Mouse (Mus musculus) retina, postnatal 7 days (tissue): ENCODE results near the gene Garem2.

Experiments used
- DNase-seq: peaks from one replicate; pipeline ENCODE4 v3.0.0-alpha.2; 2012; ENCODE audit warnings: low read depth, low spot score

Gene Garem2

DNA sequence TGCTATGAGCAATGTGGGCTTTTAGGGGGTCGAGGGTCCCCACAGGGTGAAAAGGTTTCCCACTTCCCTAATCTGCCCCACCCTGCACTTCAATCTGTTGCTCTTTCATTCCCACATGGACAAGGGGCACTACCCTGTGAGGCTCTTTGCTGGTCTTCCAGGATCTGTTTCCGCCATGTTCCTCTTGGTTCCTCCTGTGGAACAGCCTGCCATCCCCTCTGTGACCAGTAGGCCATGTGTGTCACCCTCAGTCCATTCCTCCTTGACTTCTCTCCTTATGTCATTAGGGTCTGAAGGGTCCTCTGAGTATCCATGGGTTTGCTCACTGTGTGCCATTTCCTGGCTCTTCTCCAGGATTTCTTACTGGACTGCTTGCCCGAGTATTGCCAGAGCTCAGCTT, 6.8 kb downstream of the Garem2 start:
- no peak for DNase-seq

DNA sequence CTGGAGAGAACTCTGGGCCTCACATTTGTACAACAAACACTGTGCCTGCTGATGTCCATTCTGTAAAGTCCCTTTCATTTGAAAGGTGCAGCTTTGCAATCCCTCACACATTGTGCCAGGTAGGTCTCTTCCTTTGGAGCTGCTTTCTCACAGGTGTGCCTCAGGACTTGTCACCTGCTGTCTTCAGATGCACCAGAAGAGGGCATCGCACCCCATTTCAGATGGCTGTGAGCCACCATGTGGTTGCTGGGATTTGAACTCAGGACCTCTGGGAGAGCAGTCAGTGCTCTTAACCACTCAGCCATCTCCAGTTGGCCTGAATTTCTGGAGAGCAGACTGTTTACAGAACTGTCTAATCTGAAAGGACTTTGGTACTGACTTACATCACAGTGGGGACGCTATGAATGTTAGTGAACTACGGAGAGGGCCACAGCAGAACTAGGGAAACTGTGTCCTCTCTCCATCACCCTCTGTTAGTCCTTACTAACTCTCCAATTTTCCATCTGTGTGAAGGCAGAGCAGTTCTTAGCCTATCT, 7.6 kb downstream of the Garem2 start:
- DNase-seq: no peak

GRCm38 (mm10) chr5:30113881-30114760, 9.2 kb downstream of the Garem2 start:
- peak; percentile 77 for DNase-seq

DNA sequence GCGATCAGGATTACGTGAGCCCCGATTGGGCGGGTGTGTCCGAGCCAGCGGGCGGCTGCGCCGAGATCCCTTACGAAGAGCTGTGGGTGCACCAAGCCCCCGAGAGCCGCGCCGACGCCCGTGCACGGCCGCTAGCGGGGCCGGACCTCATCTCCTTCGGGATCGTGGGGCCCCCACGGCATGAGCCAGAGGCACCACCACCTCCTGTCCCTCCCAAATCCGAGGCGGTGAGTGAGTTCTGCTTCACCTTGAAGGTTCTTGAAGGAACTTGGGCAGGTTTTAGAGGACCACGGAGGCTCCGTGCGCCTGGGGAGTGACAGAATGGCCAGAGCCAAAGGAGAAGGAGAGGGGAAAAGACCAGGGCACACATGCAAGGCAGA, 9.8 kb downstream of the Garem2 start:
- DNase-seq: no peak

DNA sequence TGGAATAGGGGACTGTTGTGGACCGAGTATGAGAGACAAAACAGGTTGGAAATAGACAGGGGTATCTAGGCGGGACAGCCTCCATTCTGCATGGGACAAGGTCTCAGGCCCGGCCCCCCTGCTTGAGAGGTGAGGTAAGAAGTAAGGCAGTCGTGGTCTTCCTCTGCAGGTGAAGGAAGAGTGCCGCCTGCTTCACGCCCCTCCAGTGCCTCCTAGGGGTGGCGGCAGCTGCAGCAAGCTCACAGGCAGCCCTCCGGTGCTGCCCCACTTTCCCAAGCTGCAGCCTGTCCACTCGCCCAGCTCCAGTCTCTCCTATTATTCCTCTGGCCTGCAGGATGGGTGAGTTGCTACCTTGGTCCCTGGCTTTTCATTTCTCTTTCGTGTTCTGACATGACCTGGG, 10.8 kb downstream of the Garem2 start:
- DNase-seq: no peak

- DNase-seq: no peak
These were observed 13.1 kb downstream of the Garem2 start for GRCm38 (mm10) chr5:30118018-30118417.

DNA sequence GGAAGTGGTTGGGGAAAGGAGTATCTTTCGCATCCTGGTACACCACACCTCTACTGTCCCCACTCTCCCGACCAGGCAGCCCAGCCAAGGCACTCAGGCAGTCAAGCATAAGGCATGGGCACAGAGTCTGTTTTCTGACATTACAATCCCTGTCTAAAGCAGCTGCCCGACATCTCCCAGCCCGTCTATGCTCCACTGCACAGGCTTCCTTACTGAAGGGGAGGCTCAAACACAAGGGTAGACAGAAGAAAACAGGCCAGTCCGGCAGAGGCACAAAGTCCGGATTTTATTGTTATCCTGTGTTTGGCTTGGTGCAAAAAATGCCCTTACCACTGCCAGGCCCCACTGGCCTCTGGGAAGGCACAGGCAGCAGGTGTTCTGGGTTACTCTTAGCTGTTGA, 14.2 kb downstream of the Garem2 start:
- DNase-seq: no peak

GRCm38 (mm10) chr5:30120106-30120505, 15.1 kb downstream of the Garem2 start:
- DNase-seq: no peak

- no peak for DNase-seq
These were observed 17.5 kb downstream of the Garem2 start for GRCm38 (mm10) chr5:30122481-30122880.

GRCm38 (mm10) chr5:30125587-30125986, 20.6 kb downstream of the Garem2 start:
- peak; percentile 40 for DNase-seq

GRCm38 (mm10) chr5:30126756-30127155, 21.8 kb downstream of the Garem2 start:
- DNase-seq: no peak

DNA sequence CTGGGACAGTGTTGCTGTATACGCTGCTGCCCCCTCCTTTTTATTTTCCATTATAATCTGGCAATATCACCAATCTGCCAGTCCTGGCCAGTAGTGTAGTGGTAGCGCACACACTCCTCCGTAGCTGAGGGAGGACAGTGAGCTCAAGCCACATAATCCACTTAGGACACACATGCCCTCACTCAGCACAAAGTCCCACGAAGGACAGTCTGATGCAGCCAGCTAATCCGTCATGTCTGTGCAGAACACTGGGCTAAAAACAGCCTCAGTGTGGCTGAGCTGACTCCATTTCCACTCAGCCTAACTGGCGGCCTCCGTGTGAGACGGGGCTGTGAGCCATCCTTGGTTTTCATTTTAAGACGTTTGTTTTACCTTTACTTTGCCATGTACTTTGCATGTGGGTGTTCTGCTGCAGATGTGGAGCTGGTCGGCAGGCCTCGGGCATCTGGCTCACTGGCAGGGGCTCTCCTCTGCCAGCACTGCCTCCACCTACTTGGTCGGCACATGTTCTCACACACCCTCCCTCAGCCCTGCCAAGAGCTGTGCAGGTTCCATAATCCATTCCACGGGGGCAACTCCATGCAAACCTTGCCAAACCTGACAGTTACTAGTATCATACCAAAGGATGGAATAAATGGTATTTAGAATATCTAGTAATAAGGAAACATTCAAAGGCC, 23.1 kb downstream of the Garem2 start:
- DNase-seq: peak; percentile 42

- no peak for DNase-seq
These were observed 23.7 kb downstream of the Garem2 start for GRCm38 (mm10) chr5:30128680-30129079.

- no peak for DNase-seq
These were observed 26.3 kb downstream of the Garem2 start for GRCm38 (mm10) chr5:30131246-30131645.

DNA sequence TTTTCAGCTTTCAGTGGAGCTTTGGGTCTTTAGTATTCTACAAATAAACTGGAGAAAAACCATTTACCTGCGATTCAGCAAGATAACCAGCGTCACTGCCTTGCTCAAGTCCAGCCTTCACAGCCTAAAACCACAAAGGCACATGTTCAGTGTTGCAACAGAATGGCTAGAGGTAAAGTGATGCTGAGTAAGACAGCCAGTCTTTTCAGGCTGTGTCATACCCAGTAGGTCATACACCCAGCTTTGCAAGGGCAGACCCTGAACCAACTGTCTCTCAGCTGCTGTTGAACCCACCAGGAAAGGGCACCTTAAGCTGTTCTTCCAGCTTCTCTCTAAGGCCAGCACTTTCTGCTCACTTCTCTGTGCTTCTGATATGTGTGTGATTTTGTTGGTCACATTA, 27.2 kb downstream of the Garem2 start:
- no peak for DNase-seq

DNA sequence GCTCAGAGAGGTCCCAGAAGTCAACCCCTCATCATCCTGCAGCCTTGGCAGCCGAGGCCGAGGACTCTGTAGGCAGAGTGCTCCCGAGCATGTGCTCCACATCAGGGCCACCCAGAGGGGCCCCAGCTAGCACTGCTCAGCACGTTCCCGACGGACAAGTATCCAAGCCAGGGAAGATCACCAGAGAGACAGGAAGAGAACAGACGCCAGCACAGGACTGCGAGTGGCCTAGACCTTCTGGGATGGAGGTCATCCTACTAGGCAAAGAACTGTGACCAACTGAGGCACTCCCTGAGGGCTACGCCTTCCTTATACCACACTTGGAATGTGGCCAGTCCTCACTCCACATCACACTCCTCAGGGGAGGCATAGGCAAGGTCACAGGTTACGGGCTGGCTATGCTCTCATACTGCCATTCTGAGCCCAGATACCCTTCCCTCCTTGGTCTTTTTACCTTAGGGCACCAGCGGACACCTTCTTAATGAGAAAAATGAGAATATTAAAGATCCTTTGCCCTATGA, 30.8 kb downstream of the Garem2 start:
- DNase-seq: no peak

- DNase-seq: no peak
These were observed 32.3 kb downstream of the Garem2 start for GRCm38 (mm10) chr5:30137271-30137670.

DNA sequence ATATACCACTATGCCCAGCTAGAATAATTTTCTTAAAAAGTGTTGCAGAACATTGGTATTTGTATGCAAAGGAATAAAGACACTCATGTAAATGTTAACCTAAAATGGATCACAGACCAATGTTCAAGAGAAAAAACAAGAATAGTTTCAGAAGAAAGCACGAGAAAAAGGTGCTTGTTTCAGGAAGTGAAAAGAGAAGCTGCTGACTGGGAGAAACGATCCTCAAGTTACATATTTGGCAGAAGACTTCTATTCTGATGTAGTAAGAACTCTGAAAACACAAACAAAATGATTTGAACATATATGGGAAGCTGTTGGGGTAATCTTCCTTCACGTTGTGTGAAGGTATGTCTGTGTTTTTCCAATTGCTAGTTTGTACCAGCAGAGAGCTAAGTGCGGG, 33.2 kb downstream of the Garem2 start:
- no peak for DNase-seq

GRCm38 (mm10) chr5:30146526-30146925, 41.6 kb downstream of the Garem2 start:
- no peak for DNase-seq

- peak; percentile 35 for DNase-seq
These were observed 43.4 kb downstream of the Garem2 start for GRCm38 (mm10) chr5:30148133-30148920.

- DNase-seq: no peak
These were observed 47.0 kb downstream of the Garem2 start for GRCm38 (mm10) chr5:30152007-30152406.

DNA sequence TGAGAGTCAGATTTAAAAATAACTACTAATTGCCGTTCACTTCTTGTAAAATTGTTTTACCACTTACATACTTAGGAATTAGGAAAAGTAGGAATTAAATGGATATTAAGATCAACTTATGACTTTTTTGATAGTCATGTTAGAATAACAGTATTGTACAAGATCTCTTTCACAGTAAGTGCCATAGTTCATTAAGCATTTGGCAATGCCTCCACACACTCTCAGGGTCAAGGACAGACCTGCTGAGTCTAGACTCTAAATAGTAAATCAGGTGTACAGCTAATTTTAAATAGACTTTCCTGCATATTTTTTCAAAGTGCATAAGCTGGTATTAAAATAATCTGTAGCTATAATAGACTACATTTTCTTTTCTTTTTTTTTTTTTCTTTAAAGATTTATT, 47.5 kb downstream of the Garem2 start:
- no peak for DNase-seq
